Mouse (Mus musculus): Measurements from ENCODE around the gene Chst10.

GRCm38 (mm10) chr1:38866242-38866641 is 31.7 kb downstream of the Chst10 start:
- TF ChIP-seq TCF12 (IDR thresholded peaks at IDR 0.05; ENCODE audit: low read depth, low read length) (no peak), ZMIZ1 (IDR thresholded peaks at IDR 0.05; ENCODE audit: low read depth, low read length) (no peak), POLR2A (IDR thresholded peaks at IDR 0.05; ENCODE audit: control insufficient read depth in 1 of 2, insufficient read depth in 1 of 2, low read depth in 1 of 2, low read length in 2 of 2, poor library complexity in 1 of 2) (no peak), EP300 (IDR thresholded peaks at IDR 0.05; ENCODE audit: low read depth in 1 of 2, low read length in 2 of 2) (no peak), CTCF (IDR thresholded peaks at IDR 0.05 in 2 of 3, conservative IDR thresholded peaks at IDR 0.05 in 1 of 3; ENCODE audit: control insufficient read depth in 1 of 3, insufficient read depth in 1 of 3, low read depth in 2 of 3, low read length in 3 of 3, poor library complexity in 1 of 3, severe bottlenecking in 1 of 3) (no peak), NRF1 (IDR thresholded peaks at IDR 0.05; ENCODE audit: insufficient read depth, low read depth, low read length, poor library complexity, severe bottlenecking) (no peak), E2F4 (IDR thresholded peaks at IDR 0.05; ENCODE audit: borderline replicate concordance, low read depth, low read length) (no peak), ELF1 (IDR thresholded peaks at IDR 0.05; ENCODE audit: low read depth, low read length) (no peak), GATA1 (IDR thresholded peaks at IDR 0.05; ENCODE audit: low read depth, low read length) (no peak), ZC3H11A (IDR thresholded peaks at IDR 0.05; ENCODE audit: low read depth, low read length) (no peak), KAT2A (conservative IDR thresholded peaks at IDR 0.05; ENCODE audit: low read depth, low read length) (no peak), CHD1 (IDR thresholded peaks at IDR 0.05; ENCODE audit: low read depth, low read length) (no peak), HCFC1 (IDR thresholded peaks at IDR 0.05; ENCODE audit: low read depth, low read length) (no peak), USF1 (IDR thresholded peaks at IDR 0.05; ENCODE audit: low read depth, low read length) (no peak)
